ENCODE assay signal across 9 mouse cellular contexts in genomic region chr14:78383256-78383709, GRCm38 (mm10).
DNase-seq lines count a peak whose midpoint lies in the region; ATAC-seq lines count a peak whose summit lies in the region.
"Had no signal": no experiment of that assay in that cellular context is flagged by ENCODE, and none has a peak within 500 bp of the region (broad histone marks: within the 10 kb centered on the region; RNA-seq: fewer than 3 reads in every experiment).

No protein-coding gene starts in this region.

- peak; percentile 80 for DNase-seq in 3T3-L1 (ENCODE audit: low read depth, low spot score)
- peak; percentile 96 to 98 for DNase-seq in adrenal gland, adult (ENCODE audit: inconsistent age in 2 of 2, low spot score in 1 of 2)
- DNase-seq in forebrain, embryonic 14.5 days (ENCODE audit: low spot score) = peak; percentile 90
- DNase-seq in heart, postnatal 25 days (ENCODE audit: low spot score) = peak; percentile 77
- DNase-seq in left cerebral cortex, adult 8-10 months (ENCODE audit: low spot score in 2 of 2) = peak; percentile 82 to 92
- DNase-seq in urinary bladder, postnatal 10 days (ENCODE audit: low spot score) = peak; percentile 22
- DNase-seq in natural killer cell, adult 2 months (ENCODE audit: low spot score in 2 of 2) = no peak

- H3K36me3 ChIP-seq in forebrain, embryonic 14.5 days (ENCODE audit: control insufficient read depth, insufficient read depth, low read length) = no peaks in the 10 kb centered on the region
- no peaks in the 10 kb centered on the region for H3K36me3 ChIP-seq in neural tube, embryonic 14.5 days (ENCODE audit: control insufficient read depth, insufficient read depth, low read length)

- intact Hi-C loops in heart, postnatal 25 days (cut with DNase I) = no loop called here

- H3K9ac ChIP-seq in forebrain, embryonic 14.5 days (ENCODE audit: low read length) = no peak overlapping the region
- no peak overlapping the region for H3K9ac ChIP-seq in neural tube, embryonic 14.5 days (replicated peaks; ENCODE audit: low read depth, low read length)

- no peaks in the 10 kb centered on the region for H3K27me3 ChIP-seq in forebrain, embryonic 14.5 days (replicated peaks; ENCODE audit: control insufficient read depth, insufficient read depth, low read length)
- no peaks in the 10 kb centered on the region for H3K27me3 ChIP-seq in neural tube, embryonic 14.5 days (ENCODE audit: control insufficient read depth, insufficient read depth, low read length)

- no peaks in the 10 kb centered on the region for H3K9me3 ChIP-seq in forebrain, embryonic 14.5 days (replicated peaks; ENCODE audit: control insufficient read depth, low read length)
- no peaks in the 10 kb centered on the region for H3K9me3 ChIP-seq in neural tube, embryonic 14.5 days (ENCODE audit: control insufficient read depth, low read length)

- no peak overlapping the region for H3K27ac ChIP-seq in forebrain, embryonic 14.5 days (ENCODE audit: low read depth, low read length)
- H3K27ac ChIP-seq in neural tube, embryonic 14.5 days (ENCODE audit: low read depth, low read length) = no peak overlapping the region
- H3K27ac ChIP-seq: macrophage had no signal

- H3K4me2 ChIP-seq in forebrain, embryonic 14.5 days (ENCODE audit: low read length) = 0 out of 2 replicates have a peak overlapping the region, but pooled peaks have one; percentile 9
- no peak overlapping the region for H3K4me2 ChIP-seq in neural tube, embryonic 14.5 days (ENCODE audit: low read depth, low read length)

- H3K4me3 ChIP-seq in forebrain, embryonic 14.5 days (ENCODE audit: low read depth, low read length) = no peak overlapping the region
- no peak overlapping the region for H3K4me3 ChIP-seq in neural tube, embryonic 14.5 days (ENCODE audit: low read depth, low read length)

- peak; percentile 96 for ATAC-seq in forebrain, embryonic 14.5 days
- peak; percentile 96 for ATAC-seq in neural tube, embryonic 14.5 days (ENCODE audit: low read depth)

- WGBS in forebrain, embryonic 14.5 days = 41% methylated on average over 8 of the region's 8 CpGs
- WGBS in neural tube, embryonic 14.5 days = 41% methylated on average over 8 of the region's 8 CpGs

- H3K4me1 ChIP-seq in forebrain, embryonic 14.5 days (ENCODE audit: control insufficient read depth, insufficient read depth, low read length) = peaks cover 8% of the 10 kb centered on the region
- no peaks in the 10 kb centered on the region for H3K4me1 ChIP-seq in neural tube, embryonic 14.5 days (ENCODE audit: control insufficient read depth, insufficient read depth, low read length)

Comparison
In these comparisons a context has a peak if more than half of its experiments do, and no peak if none do; other contexts are left out.
1. DNase-seq: peak in 3T3-L1 (single experiment), adrenal gland, adult (2 of 2), forebrain, embryonic 14.5 days (single experiment), heart, postnatal 25 days (single experiment), left cerebral cortex, adult 8-10 months (2 of 2) and urinary bladder, postnatal 10 days (single experiment); none in natural killer cell, adult 2 months (0 of 2).